Mouse (Mus musculus) gastrocnemius, adult 2 months (tissue): ENCODE data around the gene Cnga4. TPM values are rescaled to one million over a fixed set of nuclear protein-coding genes. Genes with fewer than 3 reads are reported as not detected.
A peak's percentile ranks its signal among the peaks of the same experiment; 100 is the strongest.
"Not testable (repeated sequence)": the region's sequence is repeated elsewhere in the genome, so short reads cannot be mapped to it uniquely, and the experiment has no call there.

ENCODE experiments used
- DNase-seq: peaks from one replicate; pipeline ENCODE4 v3.0.0; 2022
- H3K27ac ChIP-seq: fragments of 200-600 bp; 2 replicates; pipeline ENCODE4 v1.8.1; 2022; ENCODE audit warnings: mild to moderate bottlenecking
- H3K4me3 ChIP-seq: fragments of 200-600 bp; 2 replicates; pipeline ENCODE4 v1.8.1; 2022; ENCODE audit warnings: mild to moderate bottlenecking, moderate library complexity
- CTCF ChIP-seq: fragments of 200-600 bp; IDR thresholded peaks from 2 replicates; pipeline ENCODE4 v1.8.1; 2022; ENCODE audit warnings: antibody characterized with exemption, mild to moderate bottlenecking, moderate library complexity
- intact Hi-C: fragments of 180-260 bp; cut with DNase I; formaldehyde crosslinking; loops from one replicate; pipeline ENCODE4 v1.15.1; 2025
- total RNA-seq, 2 experiments: library from RNA; stranded (reverse); gene quantifications; 2 replicates each; pipeline ENCODE4 v1.2.3; 2021

Gene Cnga4
- total RNA-seq, 2 experiments from 2014 or later, result not detected

- no peak for TF ChIP-seq CTCF
- no peak for DNase-seq
- Histone ChIP-seq H3K4me3 (no peak overlapping the region), H3K27ac (no peak overlapping the region)
- intact Hi-C loops, result loop anchor here (10.0 kb wide), 1 partner anchor 250 kb away; the partner anchor contains the start of genes Arfip2, Gm45799 and Timm10b
Observed at GRCm38 (mm10) chr7:105395131-105395820, 9.1 kb upstream of the Cnga4 start.

GRCm38 (mm10) chr7:105396126-105396525 is 8.2 kb upstream of the Cnga4 start:
- Histone ChIP-seq H3K4me3 (no peak overlapping the region), H3K27ac (no peak overlapping the region)
- intact Hi-C loops, result loop anchor here (10.0 kb wide), 1 partner anchor 249 kb away; the partner anchor contains the start of genes Arfip2, Gm45799 and Timm10b
- no peak for TF ChIP-seq CTCF
- DNase-seq, result no peak

GRCm38 (mm10) chr7:105399058-105399934 is 5.1 kb upstream of the Cnga4 start:
- Histone ChIP-seq H3K4me3 (peak overlapping the region; percentile 84), H3K27ac (peak overlapping the region; percentile 94)
- no peak for TF ChIP-seq CTCF
- DNase-seq, result no peak
- intact Hi-C loops, result loop anchor here (10.0 kb wide), 1 partner anchor 246 kb away; the partner anchor contains the start of genes Arfip2, Gm45799 and Timm10b

GRCm38 (mm10) chr7:105399935-105400624 is 4.3 kb upstream of the Cnga4 start, which contains the start of gene Fam160a2:
Fam160a2 (minus strand) TSS chr7:105400054.
- DNase-seq, result peak; percentile 100
- intact Hi-C loops, result loop anchor here (10.0 kb wide), 1 partner anchor 245 kb away; the partner anchor contains the start of genes Arfip2, Gm45799 and Timm10b
- TF ChIP-seq CTCF, result no peak
- Histone ChIP-seq H3K4me3 (peak within 1 kb of the TSS; percentile 84), H3K27ac (peak within 1 kb of the TSS; percentile 94)

- H3K4me3 ChIP-seq, result no peak overlapping the region
- H3K27ac ChIP-seq, result no peak overlapping the region
- intact Hi-C loops, result no loop called here
- no peak for DNase-seq
- TF ChIP-seq CTCF, result no peak
Observed at GRCm38 (mm10) chr7:105406322-105406721, 2.0 kb downstream of the Cnga4 start.

- peak; percentile 76 for DNase-seq
- TF ChIP-seq CTCF, result peak; percentile 100
- H3K27ac ChIP-seq, H3K4me3 ChIP-seq: not testable (repeated sequence)
- intact Hi-C loops, result loop anchor here (1.0 to 2.0 kb wide), 2 partner anchors 41 to 103 kb away; no protein-coding TSS in a partner anchor
Observed at GRCm38 (mm10) chr7:105411874-105412632, 7.7 kb downstream of the Cnga4 start.

- DNase-seq, result no peak
- intact Hi-C loops, result no loop called here
- no peak for TF ChIP-seq CTCF
- Histone ChIP-seq H3K4me3 (no peak overlapping the region), H3K27ac (no peak overlapping the region)
Observed at GRCm38 (mm10) chr7:105414385-105414784, 10.0 kb downstream of the Cnga4 start.

GRCm38 (mm10) chr7:105416529-105416928 is 12.2 kb downstream of the Cnga4 start:
- Histone ChIP-seq H3K4me3 (no peak overlapping the region), H3K27ac (no peak overlapping the region)
- intact Hi-C loops, result no loop called here
- TF ChIP-seq CTCF, result no peak
- DNase-seq, result no peak

- intact Hi-C loops, result no loop called here
- DNase-seq, result no peak
- Histone ChIP-seq H3K27ac (no peak overlapping the region), H3K4me3 (no peak overlapping the region)
- no peak for TF ChIP-seq CTCF
Observed at GRCm38 (mm10) chr7:105418106-105418505, 13.7 kb downstream of the Cnga4 start.

GRCm38 (mm10) chr7:105420903-105421302 is 16.5 kb downstream of the Cnga4 start:
- TF ChIP-seq CTCF, result no peak
- intact Hi-C loops, result no loop called here
- no peak for DNase-seq
- no peak overlapping the region for H3K4me3 ChIP-seq
- no peak overlapping the region for H3K27ac ChIP-seq

- DNase-seq, result no peak
- Histone ChIP-seq H3K27ac (no peak overlapping the region), H3K4me3 (no peak overlapping the region)
- intact Hi-C loops, result no loop called here
- no peak for TF ChIP-seq CTCF
Observed at GRCm38 (mm10) chr7:105424368-105424767, 20.0 kb downstream of the Cnga4 start.
